Mouse (Mus musculus) myocyte (in vitro differentiated cells): ENCODE results near the gene Bmp2. TPM values are rescaled to one million over a fixed set of nuclear protein-coding genes. Genes with fewer than 3 reads are reported as not detected.

Experiments
- H3K27me3 ChIP-seq: one replicate; pipeline ENCODE4 v1.6.1; 2011; ENCODE audit not compliant: control insufficient read depth, insufficient read depth, insufficient read length
- H3K36me3 ChIP-seq: one replicate; pipeline ENCODE4 v1.6.1; 2011; ENCODE audit not compliant: control insufficient read depth, insufficient read depth
- H3K4me2 ChIP-seq: one replicate; pipeline ENCODE4 v1.6.1; 2011; ENCODE audit warnings: low read depth, control low read depth
- H3K4me3 ChIP-seq: one replicate; pipeline ENCODE4 v1.5.1; 2011; ENCODE audit warnings: mild to moderate bottlenecking, control low read depth, moderate library complexity
- H3K79me2 ChIP-seq: one replicate; pipeline ENCODE4 v1.6.1; 2011; ENCODE audit not compliant: control insufficient read depth, insufficient read depth
- H3ac ChIP-seq: one replicate; pipeline ENCODE4 v1.6.1; 2011; ENCODE audit not compliant: control insufficient read depth, insufficient read length
- CEBPB ChIP-seq: IDR thresholded peaks from 2 replicates; pipeline ENCODE4 v1.6.1; 2011; ENCODE audit warnings: mild to moderate bottlenecking, moderate library complexity; ENCODE audit not compliant: poor library complexity, insufficient read depth, severe bottlenecking
- E2F4 ChIP-seq: IDR thresholded peaks from one replicate; pipeline ENCODE4 v1.6.1; 2011; ENCODE audit warnings: mild to moderate bottlenecking, control low read depth, moderate library complexity; ENCODE audit not compliant: insufficient read depth
- MAX ChIP-seq: IDR thresholded peaks from one replicate; pipeline ENCODE4 v1.6.1; 2011; ENCODE audit warnings: low read depth, mild to moderate bottlenecking, control low read depth
- MYOD1 ChIP-seq, 3 experiments: IDR thresholded peaks; one replicate each; pipeline ENCODE4 v1.6.1; 2011; ENCODE audit warnings: control low read depth in 2 of 3, low read depth in 2 of 3, mild to moderate bottlenecking in 2 of 3, moderate library complexity in 1 of 3; ENCODE audit not compliant: insufficient read length in 2 of 3, control insufficient read depth in 1 of 3
- MYOG ChIP-seq, 3 experiments: IDR thresholded peaks; one replicate each; pipeline ENCODE4 v1.6.1; 2011; ENCODE audit warnings: control low read depth in 2 of 3, low read depth in 2 of 3, mild to moderate bottlenecking in 2 of 3; ENCODE audit not compliant: insufficient read length in 2 of 3, control insufficient read depth in 1 of 3, insufficient read depth in 1 of 3
- POLR2A ChIP-seq: IDR thresholded peaks from one replicate; pipeline ENCODE4 v1.6.1; 2011; ENCODE audit warnings: low read depth, mild to moderate bottlenecking, control low read depth, moderate library complexity; ENCODE audit not compliant: insufficient read length
- POLR2AphosphoS2 ChIP-seq: IDR thresholded peaks from one replicate; pipeline ENCODE4 v1.6.1; 2011; ENCODE audit warnings: low read depth, control low read depth; ENCODE audit not compliant: insufficient read length
- REST ChIP-seq: IDR thresholded peaks from one replicate; pipeline ENCODE4 v1.6.1; 2011; ENCODE audit warnings: mild to moderate bottlenecking, control low read depth, moderate library complexity; ENCODE audit not compliant: insufficient read depth, insufficient read length
- SRF ChIP-seq: IDR thresholded peaks from one replicate; pipeline ENCODE4 v1.6.1; 2011; ENCODE audit warnings: low read depth; ENCODE audit not compliant: control insufficient read depth, insufficient read length
- TCF12 ChIP-seq: IDR thresholded peaks from one replicate; pipeline ENCODE4 v1.6.1; 2011; ENCODE audit warnings: mild to moderate bottlenecking, control low read depth; ENCODE audit not compliant: poor library complexity, insufficient read depth, severe bottlenecking
- TCF3 ChIP-seq: IDR thresholded peaks from one replicate; pipeline ENCODE4 v1.6.1; 2011; ENCODE audit warnings: low read depth, control low read depth; ENCODE audit not compliant: insufficient read length
- USF1 ChIP-seq: IDR thresholded peaks from one replicate; pipeline ENCODE4 v1.6.1; 2011; ENCODE audit warnings: low read depth, mild to moderate bottlenecking, control low read depth, moderate library complexity
- polyA plus RNA-seq: library from polyadenylated mRNA; unstranded; fragments of >200 nt; fragmentation: generic; extraction: Trizol; gene quantifications from one replicate; pipeline ENCODE4 v1.2.1, GENCODE M21; 2012; ENCODE audit warnings: missing spikeins

Bmp2 gene
- 0.22 TPM for polyA plus RNA-seq

- no peaks in the 10 kb centered on the region for H3K27me3 ChIP-seq
- TF ChIP-seq TCF3 (no peak), E2F4 (no peak), USF1 (no peak)
- H3K4me3 ChIP-seq, result no peak within 1 kb of the TSS
These were observed at the start of gene Bmp2 for GRCm38 (mm10) chr2:133552031-133552841. TSS of gene Bmp2 (plus strand) at chr2:133552159.

GRCm38 (mm10) chr2:133505678-133506077 is 46.3 kb upstream of the Bmp2 start:
- Histone ChIP-seq H3K36me3 (no peaks in the 10 kb centered on the region), H3K27me3 (no peaks in the 10 kb centered on the region)
- TF ChIP-seq USF1, result no peak
- TF ChIP-seq CEBPB, result no peak
- TF ChIP-seq MYOD1 (IDR thresholded peaks at IDR 0.05; ENCODE audit: control insufficient read depth in 1 of 3, insufficient read length in 2 of 3, low read depth in 2 of 3), result no peak
- TF ChIP-seq SRF, result no peak
- no peak for TF ChIP-seq TCF12
- TF ChIP-seq POLR2A, result no peak

More at GRCm38 (mm10) chr2:133552031-133552841, at the start of gene Bmp2:
- Histone ChIP-seq H3K36me3 (no peaks in the 10 kb centered on the region), H3ac (no peak within 1 kb of the TSS), H3K4me2 (no peak within 1 kb of the TSS), H3K79me2 (no peaks in the 10 kb centered on the region)

GRCm38 (mm10) chr2:133507045-133507444 is 44.9 kb upstream of the Bmp2 start:
- Histone ChIP-seq H3K36me3 (no peaks in the 10 kb centered on the region), H3K4me3 (no peak overlapping the region), H3K79me2 (no peaks in the 10 kb centered on the region), H3K27me3 (no peaks in the 10 kb centered on the region), H3K4me2 (no peak overlapping the region), H3ac (no peak overlapping the region)
- no peak for TF ChIP-seq POLR2AphosphoS2
- no peak for TF ChIP-seq POLR2A
- no peak for TF ChIP-seq MYOD1 (IDR thresholded peaks at IDR 0.05; ENCODE audit: control insufficient read depth in 1 of 3, insufficient read length in 2 of 3, low read depth in 2 of 3)
- TF ChIP-seq REST, result no peak
- TF ChIP-seq CEBPB, result no peak
- no peak for TF ChIP-seq SRF
- no peak for TF ChIP-seq MYOG (IDR thresholded peaks at IDR 0.05; ENCODE audit: control insufficient read depth in 1 of 3, insufficient read depth in 1 of 3, insufficient read length in 2 of 3, low read depth in 2 of 3)
- TF ChIP-seq USF1, result no peak
- TF ChIP-seq TCF12, result no peak
- no peak for TF ChIP-seq E2F4
- TF ChIP-seq TCF3, result no peak
- no peak for TF ChIP-seq MAX

More at GRCm38 (mm10) chr2:133505678-133506077, 46.3 kb upstream of the Bmp2 start:
- H3K79me2 ChIP-seq, result no peaks in the 10 kb centered on the region
- H3K4me2 ChIP-seq, result no peak overlapping the region
- no peak overlapping the region for H3K4me3 ChIP-seq
- no peak overlapping the region for H3ac ChIP-seq

GRCm38 (mm10) chr2:133509141-133509540 is 42.8 kb upstream of the Bmp2 start:
- no peak overlapping the region for H3K4me2 ChIP-seq
- H3K79me2 ChIP-seq, result no peaks in the 10 kb centered on the region
- no peaks in the 10 kb centered on the region for H3K27me3 ChIP-seq
- no peak overlapping the region for H3K4me3 ChIP-seq
- TF ChIP-seq TCF12 (no peak), TCF3 (no peak), POLR2AphosphoS2 (no peak), MYOD1 (IDR thresholded peaks at IDR 0.05; ENCODE audit: control insufficient read depth in 1 of 3, insufficient read length in 2 of 3, low read depth in 2 of 3) (no peak), MYOG (IDR thresholded peaks at IDR 0.05; ENCODE audit: control insufficient read depth in 1 of 3, insufficient read depth in 1 of 3, insufficient read length in 2 of 3, low read depth in 2 of 3) (no peak), E2F4 (no peak), REST (no peak), USF1 (no peak), MAX (no peak), POLR2A (no peak), SRF (no peak), CEBPB (no peak)
- no peak overlapping the region for H3ac ChIP-seq
- H3K36me3 ChIP-seq, result no peaks in the 10 kb centered on the region

GRCm38 (mm10) chr2:133511011-133511779 is 40.8 kb upstream of the Bmp2 start:
- Histone ChIP-seq H3K36me3 (no peaks in the 10 kb centered on the region), H3K79me2 (no peaks in the 10 kb centered on the region), H3ac (no peak overlapping the region), H3K4me3 (no peak overlapping the region), H3K4me2 (no peak overlapping the region), H3K27me3 (no peaks in the 10 kb centered on the region)
- no peak for TF ChIP-seq MAX
- TF ChIP-seq SRF, result no peak
- TF ChIP-seq REST, result no peak
- TF ChIP-seq TCF12, result no peak
- TF ChIP-seq MYOG (IDR thresholded peaks at IDR 0.05; ENCODE audit: control insufficient read depth in 1 of 3, insufficient read depth in 1 of 3, insufficient read length in 2 of 3, low read depth in 2 of 3), result no peak
- TF ChIP-seq MYOD1 (IDR thresholded peaks at IDR 0.05; ENCODE audit: control insufficient read depth in 1 of 3, insufficient read length in 2 of 3, low read depth in 2 of 3), result no peak
- TF ChIP-seq POLR2A, result no peak
- no peak for TF ChIP-seq TCF3
- TF ChIP-seq CEBPB, result no peak
- no peak for TF ChIP-seq POLR2AphosphoS2
- TF ChIP-seq USF1, result no peak
- TF ChIP-seq E2F4, result no peak
